Mouse (Mus musculus) neutrophil, adult 65 days (primary cell): Measurements from ENCODE around the gene Dnah7a. TPM values are rescaled to one million over a fixed set of nuclear protein-coding genes. Genes with fewer than 3 reads are reported as not detected.

ENCODE experiments used
- total RNA-seq: library from RNA; stranded (reverse); gene quantifications from 2 replicates; pipeline ENCODE4 v1.2.4, GENCODE M21; 2023

Dnah7a gene
- 0.23 and 0.76 TPM in 2 replicates for total RNA-seq

DNA sequence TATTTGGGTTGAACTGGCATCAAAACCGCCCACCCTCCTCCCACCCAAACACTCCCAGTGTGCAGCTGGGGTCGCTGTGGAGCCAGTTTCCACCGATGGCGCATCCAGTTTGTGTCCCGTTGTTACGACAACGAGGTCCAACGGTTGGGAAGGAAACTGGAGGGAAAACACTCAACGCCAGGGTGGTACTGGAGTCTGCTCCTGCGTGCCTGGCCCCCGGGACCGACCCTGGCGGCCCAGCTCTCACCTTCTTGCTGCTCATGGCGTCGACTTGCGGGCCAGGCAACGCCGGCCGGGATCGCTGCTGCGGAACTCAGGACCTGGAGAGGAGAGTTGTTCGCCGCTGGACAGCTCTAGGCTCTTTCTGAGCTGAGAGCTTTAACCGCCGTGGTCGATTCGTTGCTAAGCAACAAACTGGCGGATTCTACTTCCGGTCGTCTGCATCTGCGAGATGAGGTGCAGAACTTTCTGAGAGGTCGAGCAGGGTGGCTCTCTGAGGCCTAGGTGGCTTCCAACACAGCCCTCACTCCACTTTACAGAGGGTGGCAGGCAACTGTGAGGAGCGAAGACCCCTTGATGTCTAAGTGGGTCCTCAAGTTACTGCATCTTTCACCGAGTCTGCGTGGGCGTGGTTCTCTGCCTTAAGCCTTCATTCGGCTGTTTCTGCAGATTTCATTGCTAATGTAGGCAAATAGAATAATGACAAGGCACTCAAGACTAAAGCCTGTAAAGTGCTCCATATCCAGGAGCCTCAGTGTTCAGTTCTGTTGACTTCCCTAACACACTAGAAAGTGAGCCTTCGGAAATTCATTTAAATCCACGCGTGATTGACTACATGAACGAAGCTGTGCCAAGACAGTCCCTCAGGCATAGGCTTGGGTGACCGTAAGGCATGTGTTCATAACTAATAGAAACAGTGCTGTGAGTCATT, at the start of gene Dnah7a:
Dnah7a (minus strand) TSS at position 354 of the 931 bp plus-strand sequence.

DNA sequence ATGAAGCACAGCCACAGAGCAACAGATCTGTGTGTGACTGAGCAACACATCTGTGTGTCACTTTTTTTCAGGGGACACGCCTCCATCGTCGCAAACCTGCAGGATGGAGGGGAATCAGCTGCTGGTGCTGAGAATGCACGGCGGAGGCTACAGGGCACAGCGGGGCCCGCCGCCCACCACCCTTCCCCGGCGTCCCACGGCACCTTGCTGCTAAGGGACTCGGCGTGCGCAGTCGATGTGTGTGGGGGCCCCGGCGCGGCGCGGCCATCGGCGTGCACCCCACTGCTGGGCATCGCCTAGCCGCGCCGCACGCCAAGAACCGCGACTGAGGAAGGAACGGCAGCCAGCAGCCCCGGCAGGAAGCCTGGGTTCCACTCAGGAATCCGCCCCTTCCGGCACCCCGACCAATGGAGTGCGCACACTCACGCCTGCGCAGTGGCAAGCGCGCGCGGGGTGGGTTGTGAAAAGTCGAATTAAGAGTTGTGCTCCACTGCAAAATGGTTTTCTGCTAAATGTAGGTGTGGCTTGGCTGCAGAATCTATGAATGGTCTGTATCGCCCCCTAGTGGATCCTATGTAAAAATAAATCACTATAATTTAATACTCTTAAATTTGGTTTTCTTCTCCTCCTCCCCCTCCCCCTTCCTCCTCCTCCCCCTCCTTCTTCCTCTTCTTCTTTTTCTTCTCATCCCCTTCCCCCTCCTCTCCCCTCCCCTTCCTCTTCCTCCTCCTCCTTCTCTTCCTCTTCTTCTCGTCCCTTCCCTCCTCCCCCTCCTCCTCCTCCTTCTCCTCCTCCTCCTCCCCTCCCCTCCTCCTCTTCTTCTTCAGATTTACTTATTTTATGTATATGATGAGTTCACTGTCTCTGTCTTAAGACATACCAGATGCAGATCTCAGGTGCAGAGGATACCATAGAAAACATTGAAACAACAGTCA, 354.0 kb downstream of the Dnah7a start, which contains the start of the genes Asdurf, Gm28551 and Asnsd1:
Asdurf (minus strand) TSS at position 293 of the 935 bp plus-strand sequence.
Gm28551 (minus strand) TSS at position 341 of the 935 bp plus-strand sequence.
Asnsd1 (minus strand) TSS at position 426 of the 935 bp plus-strand sequence.

Other genes starting within 250 kb of the Dnah7a start
- 554 and 696 TPM in 2 replicates for gene Stk17b, start 78.4 kb upstream of the Dnah7a start, total RNA-seq